Mouse (Mus musculus) small intestine, adult 2 months (tissue): Measurements from ENCODE around the gene Naaladl2. TPM values are rescaled to one million over a fixed set of nuclear protein-coding genes. Genes with fewer than 3 reads are reported as not detected.

Source experiments
- H3K27ac ChIP-seq: fragments of 200-500 bp; 2 replicates; pipeline ENCODE4 v1.5.1; 2012; ENCODE audit warnings: low read depth, low read length, control low read depth, inconsistent platforms; ENCODE audit not compliant: insufficient read depth
- H3K27me3 ChIP-seq: fragments of 200-500 bp; 2 replicates; pipeline ENCODE4 v1.6.1; 2012; ENCODE audit warnings: mild to moderate bottlenecking, moderate library complexity, low read length, inconsistent platforms; ENCODE audit not compliant: control insufficient read depth, insufficient read depth
- H3K36me3 ChIP-seq: fragments of 200-500 bp; 2 replicates; pipeline ENCODE4 v1.6.1; 2012; ENCODE audit warnings: mild to moderate bottlenecking, low read length, control low read depth, inconsistent platforms; ENCODE audit not compliant: control insufficient read depth, insufficient read depth
- H3K4me1 ChIP-seq: fragments of 200-500 bp; 2 replicates; pipeline ENCODE4 v1.6.1; 2012; ENCODE audit warnings: low read length, inconsistent platforms, mixed read lengths; ENCODE audit not compliant: control insufficient read depth, insufficient read depth, insufficient read length
- H3K4me3 ChIP-seq: fragments of 200-500 bp; 2 replicates; pipeline ENCODE4 v1.5.1; 2012; ENCODE audit warnings: low read depth, mild to moderate bottlenecking, control low read depth, inconsistent platforms, low read length, moderate library complexity
- CTCF ChIP-seq: fragments of 200-500 bp; IDR thresholded peaks from 2 replicates; pipeline ENCODE4 v1.5.1; 2012; ENCODE audit warnings: low read depth, mild to moderate bottlenecking, control low read depth, inconsistent platforms, low read length, moderate library complexity, mixed read lengths; ENCODE audit not compliant: insufficient replicate concordance, insufficient read length; ENCODE audit errors: extremely low read depth
- POLR2A ChIP-seq: fragments of 200-500 bp; IDR thresholded peaks from 2 replicates; pipeline ENCODE4 v1.6.1; 2012; ENCODE audit warnings: low read depth, mild to moderate bottlenecking, control low read depth, inconsistent platforms, low read length, moderate library complexity
- WGBS: fragments of 180-500 bp; shearing (Covaris S2); methylation state at CpG from one replicate; pipeline ENCODE4 v1.1.7; 2018; 5-methylcytosine and 5-hydroxymethylcytosine counted together
- polyA plus RNA-seq: library from polyadenylated mRNA; depleted of rRNA; stranded (reverse); fragments of >200 nt; gene quantifications from 2 replicates; pipeline ENCODE4 v1.2.3, GENCODE M21; 2012

Naaladl2 gene
- polyA plus RNA-seq, 1 experiment = 0.25 TPM

DNA sequence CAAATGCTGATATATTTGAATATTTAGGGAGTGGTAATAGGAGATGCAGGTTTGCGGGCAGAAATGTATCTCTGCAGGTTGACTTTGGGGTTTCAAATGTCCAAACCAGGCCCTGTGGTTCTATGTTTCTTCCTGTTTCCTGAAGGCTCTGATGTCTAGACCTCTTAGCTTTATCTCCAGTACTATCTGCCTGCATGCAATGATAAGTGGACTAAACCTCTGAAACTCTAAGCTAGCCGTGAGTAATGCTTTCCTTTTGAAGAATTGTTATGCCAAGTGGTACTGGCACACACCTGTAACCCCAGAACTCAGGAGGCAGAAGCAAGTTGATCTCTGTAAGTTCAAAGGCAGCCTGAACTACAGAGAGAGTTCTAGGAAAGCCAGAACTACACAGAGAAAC lies 291.1 kb downstream of the Naaladl2 start:
- Histone ChIP-seq H3K4me1 (no peaks in the 10 kb centered on the region), H3K27me3 (no peaks in the 10 kb centered on the region), H3K4me3 (no peak overlapping the region), H3K27ac (no peak overlapping the region), H3K36me3 (no peaks in the 10 kb centered on the region)
- WGBS = 73% methylated on average over 2 of the region's 2 CpGs
- TF ChIP-seq CTCF = no peak
- TF ChIP-seq POLR2A = no peak

DNA sequence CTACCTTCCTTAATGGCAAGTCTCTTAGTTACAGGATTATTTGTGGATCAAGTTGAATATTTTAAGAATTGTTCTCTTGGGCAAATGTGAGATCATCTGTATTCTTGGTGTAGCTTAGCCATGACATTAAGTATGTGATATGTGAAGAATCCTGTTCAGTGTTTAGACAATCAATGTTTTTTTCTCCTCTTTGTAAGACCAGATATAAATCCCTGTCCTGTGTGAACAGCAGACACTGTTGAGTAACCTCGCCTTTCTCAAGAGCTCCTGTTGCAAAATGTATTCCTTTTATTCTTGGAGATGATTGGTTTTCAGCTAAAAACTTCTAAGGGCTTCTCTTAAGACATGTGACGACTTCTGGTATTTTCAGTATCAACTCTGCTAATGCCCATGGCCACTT lies 347.3 kb downstream of the Naaladl2 start:
- H3K27me3 ChIP-seq = no peaks in the 10 kb centered on the region
- H3K27ac ChIP-seq = no peak overlapping the region
- no peaks in the 10 kb centered on the region for H3K36me3 ChIP-seq
- H3K4me1 ChIP-seq = no peaks in the 10 kb centered on the region
- 76% methylated on average over 2 of the region's 2 CpGs for WGBS
- H3K4me3 ChIP-seq = no peak overlapping the region
- TF ChIP-seq POLR2A (no peak), CTCF (no peak)

DNA sequence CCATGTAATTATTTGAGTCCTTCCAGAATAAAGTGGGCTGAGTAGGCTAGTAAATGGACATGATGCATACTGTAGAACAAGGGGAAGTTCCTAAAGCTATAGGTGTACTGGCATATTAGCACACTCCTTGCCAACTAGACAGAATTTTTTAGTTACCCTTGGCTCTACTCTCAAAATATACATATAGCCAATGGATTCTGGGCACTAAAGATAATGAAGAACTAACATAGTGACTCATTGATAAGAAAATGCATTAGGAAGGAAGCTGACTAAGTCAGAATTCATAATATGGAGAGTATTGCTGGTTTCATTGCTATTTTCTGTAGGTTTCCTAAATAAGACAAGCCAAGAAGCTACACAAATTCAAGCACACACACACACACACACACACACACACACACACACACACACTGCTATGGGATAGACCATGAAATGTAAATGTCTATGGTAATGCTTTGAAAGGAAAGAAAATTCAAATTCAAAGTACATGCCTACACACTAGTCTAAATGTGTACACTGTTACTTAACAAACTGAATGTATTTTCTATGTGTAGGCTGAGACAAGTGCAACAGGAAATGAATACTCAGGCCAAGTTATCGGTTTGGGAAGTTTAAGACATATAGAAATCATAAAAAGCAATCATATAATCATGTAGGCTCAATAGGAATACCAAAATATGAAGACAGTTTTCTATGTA lies 356.5 kb downstream of the Naaladl2 start:
- 77% methylated on average over 1 of the region's 1 CpGs for WGBS
- H3K27me3 ChIP-seq = no peaks in the 10 kb centered on the region
- H3K36me3 ChIP-seq = no peaks in the 10 kb centered on the region
- TF ChIP-seq POLR2A (no peak), CTCF (no peak)
- H3K4me1 ChIP-seq = no peaks in the 10 kb centered on the region
- H3K4me3 ChIP-seq = no peak overlapping the region
- no peak overlapping the region for H3K27ac ChIP-seq

DNA sequence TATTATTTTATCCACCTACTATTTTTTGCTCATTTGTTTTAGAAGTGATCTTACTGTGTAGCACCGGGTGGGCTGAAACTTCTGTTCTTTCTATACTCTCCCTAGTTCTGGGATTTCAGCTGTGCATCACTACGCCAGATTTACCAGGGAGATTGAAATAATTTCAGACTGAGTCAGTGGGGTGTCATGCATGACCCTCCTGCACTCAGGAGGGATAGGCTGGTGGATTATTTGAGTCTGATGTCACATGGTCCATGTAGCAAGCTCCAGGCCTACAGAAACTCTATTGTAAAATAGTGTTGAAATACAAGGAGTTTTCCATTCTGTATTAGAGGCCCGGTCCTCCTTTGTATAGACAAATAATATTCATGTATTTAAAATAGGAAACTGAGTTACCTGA lies 360.0 kb downstream of the Naaladl2 start:
- Histone ChIP-seq H3K36me3 (no peaks in the 10 kb centered on the region), H3K27ac (no peak overlapping the region), H3K27me3 (no peaks in the 10 kb centered on the region), H3K4me3 (no peak overlapping the region), H3K4me1 (no peaks in the 10 kb centered on the region)
- WGBS = 87% methylated on average over 3 of the region's 3 CpGs
- no peak for TF ChIP-seq POLR2A
- no peak for TF ChIP-seq CTCF

DNA sequence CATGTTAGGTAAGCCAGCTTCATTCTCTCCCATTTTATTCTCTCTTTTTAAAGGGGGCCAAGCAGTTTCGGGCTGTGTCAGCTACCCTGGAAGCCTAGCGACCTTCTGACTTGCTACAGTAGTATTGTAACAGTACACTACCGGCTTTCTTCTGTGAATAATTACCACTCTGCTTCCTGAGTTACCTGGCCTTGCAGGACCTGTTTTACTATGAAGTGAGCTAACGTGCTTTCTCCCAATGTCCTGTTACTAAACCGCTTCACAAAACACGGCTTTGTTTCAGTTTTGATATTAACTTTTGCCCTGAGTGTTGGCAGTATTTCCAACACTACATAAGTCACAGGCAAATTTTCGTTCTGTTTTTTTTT lies 360.6 kb downstream of the Naaladl2 start:
- TF ChIP-seq POLR2A (no peak), CTCF (no peak)
- Histone ChIP-seq H3K4me3 (peak overlapping the region; percentile 43; the same call in 1 of the 2 replicates), H3K4me1 (no peaks in the 10 kb centered on the region), H3K36me3 (no peaks in the 10 kb centered on the region), H3K27me3 (no peaks in the 10 kb centered on the region), H3K27ac (peak overlapping the region; percentile 34)
- WGBS = 20% methylated on average over 7 of the region's 7 CpGs

DNA sequence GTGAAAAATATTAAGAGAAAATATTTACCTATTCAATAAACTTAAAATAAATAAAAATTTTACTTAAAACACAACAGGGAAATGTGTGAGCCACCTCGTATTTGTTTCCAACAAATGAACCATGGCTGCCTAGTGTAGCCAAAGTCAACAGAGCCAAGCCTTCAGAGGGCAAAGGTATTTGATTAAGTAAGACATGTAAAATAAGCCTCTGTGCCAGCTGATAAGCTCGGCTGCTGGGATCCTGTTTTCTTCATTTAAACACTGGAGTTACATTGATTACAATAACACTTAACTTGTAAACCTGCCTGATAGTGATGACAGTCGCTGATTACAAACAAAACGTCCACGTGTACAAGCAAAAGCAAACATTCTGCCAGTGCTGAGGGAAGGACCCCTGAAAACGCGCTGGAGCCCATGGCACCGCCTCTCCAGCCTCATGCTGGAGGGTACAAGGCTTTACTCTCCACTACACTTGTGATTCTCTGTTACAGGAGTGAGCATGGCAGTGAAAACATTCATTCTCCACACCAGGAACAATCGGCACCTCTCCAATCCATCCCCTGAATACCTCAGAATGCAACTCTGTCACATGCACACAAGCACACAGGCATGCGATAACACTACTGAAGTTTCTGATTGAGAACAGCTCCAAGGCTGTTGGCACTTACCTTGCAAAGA lies 361.1 kb downstream of the Naaladl2 start:
- Histone ChIP-seq H3K27ac (peak overlapping the region; percentile 34), H3K36me3 (no peaks in the 10 kb centered on the region), H3K4me3 (peak overlapping the region; percentile 43), H3K27me3 (no peaks in the 10 kb centered on the region), H3K4me1 (no peaks in the 10 kb centered on the region)
- TF ChIP-seq POLR2A (no peak), CTCF (no peak)
- WGBS = 16% methylated on average over 10 of the region's 10 CpGs

DNA sequence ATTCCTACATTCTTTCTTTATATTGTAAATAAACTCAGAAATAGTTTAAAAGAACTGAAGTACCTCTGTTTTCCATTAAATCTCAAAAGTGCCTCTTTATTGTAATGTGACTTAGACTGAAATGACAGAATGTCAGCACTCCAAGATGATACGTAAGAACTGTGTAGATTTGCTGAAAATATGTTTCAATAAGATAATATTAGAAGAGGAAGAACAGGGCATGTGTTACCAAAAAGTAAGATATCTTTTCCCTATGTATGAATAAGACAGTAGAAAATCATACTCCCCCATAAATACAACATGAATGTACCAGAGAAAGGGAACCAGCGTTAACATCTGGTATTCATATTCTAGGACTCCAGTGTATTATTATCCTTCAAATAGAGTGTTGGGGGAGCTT lies 362.4 kb downstream of the Naaladl2 start:
- H3K27ac ChIP-seq = no peak overlapping the region
- WGBS = 91% methylated on average over 2 of the region's 2 CpGs
- H3K4me3 ChIP-seq = no peak overlapping the region
- H3K4me1 ChIP-seq = no peaks in the 10 kb centered on the region
- TF ChIP-seq POLR2A (no peak), CTCF (no peak)
- no peaks in the 10 kb centered on the region for H3K27me3 ChIP-seq
- no peaks in the 10 kb centered on the region for H3K36me3 ChIP-seq
